Mouse (Mus musculus) heart, postnatal 36 days (tissue): Measurements from ENCODE around the gene Sh2b1. TPM values are rescaled to one million over a fixed set of nuclear protein-coding genes. Genes with fewer than 3 reads are reported as not detected.

ENCODE experiments used
- DNase-seq, 2 experiments: peaks; one replicate each; pipeline ENCODE4 v3.0.0; 2021 to 2022
- intact Hi-C: fragments of 180-260 bp; cut with DNase I; formaldehyde crosslinking; loops from one replicate; pipeline ENCODE4 v1.15.1; 2025
- total RNA-seq, 2 experiments: library from RNA; stranded (reverse); gene quantifications; 2 replicates each; pipeline ENCODE4 v1.2.3; 2021

The Sh2b1 gene
- total RNA-seq, 2 experiments from 2014 or later: 40.0 to 42.2 TPM

DNA sequence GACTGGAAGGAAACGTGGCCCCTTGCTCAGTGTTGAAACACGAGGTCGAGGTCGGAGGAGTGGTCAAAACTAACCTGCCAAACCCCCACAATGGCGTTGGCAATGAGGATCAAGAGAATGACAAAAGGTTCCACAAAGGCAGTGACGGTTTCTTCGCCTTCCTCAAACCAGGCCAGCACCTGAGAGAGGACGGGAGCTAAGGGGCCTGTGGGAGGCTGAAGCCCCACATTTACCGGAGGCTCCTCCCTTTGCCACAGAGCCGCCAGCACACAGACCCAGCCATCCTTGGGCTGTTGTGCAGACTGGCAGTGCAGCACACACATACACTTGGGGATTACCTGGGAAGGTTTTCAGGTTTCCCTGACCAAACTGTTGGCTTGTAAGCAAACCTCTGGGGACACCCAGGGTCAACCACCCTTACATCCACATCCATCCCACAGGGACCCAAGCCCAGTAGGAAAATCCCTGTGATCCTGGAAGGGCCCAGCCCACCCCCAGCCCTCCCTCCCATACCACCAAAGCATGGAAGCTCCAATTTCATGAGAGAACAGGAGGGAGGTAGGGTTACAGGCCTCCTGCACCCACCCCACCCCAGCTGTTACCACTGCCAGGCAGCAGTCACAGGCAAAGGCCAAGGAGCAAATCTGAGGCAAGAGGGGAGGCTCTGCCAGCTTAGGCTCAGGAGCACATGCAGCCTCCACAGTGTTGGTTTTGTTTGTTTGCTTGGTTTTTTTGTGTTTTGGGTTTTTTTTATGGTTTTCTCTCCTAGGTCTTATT lies 14.4 kb downstream of the Sh2b1 start:
- intact Hi-C loops: no loop called here
- no peak for DNase-seq

DNA sequence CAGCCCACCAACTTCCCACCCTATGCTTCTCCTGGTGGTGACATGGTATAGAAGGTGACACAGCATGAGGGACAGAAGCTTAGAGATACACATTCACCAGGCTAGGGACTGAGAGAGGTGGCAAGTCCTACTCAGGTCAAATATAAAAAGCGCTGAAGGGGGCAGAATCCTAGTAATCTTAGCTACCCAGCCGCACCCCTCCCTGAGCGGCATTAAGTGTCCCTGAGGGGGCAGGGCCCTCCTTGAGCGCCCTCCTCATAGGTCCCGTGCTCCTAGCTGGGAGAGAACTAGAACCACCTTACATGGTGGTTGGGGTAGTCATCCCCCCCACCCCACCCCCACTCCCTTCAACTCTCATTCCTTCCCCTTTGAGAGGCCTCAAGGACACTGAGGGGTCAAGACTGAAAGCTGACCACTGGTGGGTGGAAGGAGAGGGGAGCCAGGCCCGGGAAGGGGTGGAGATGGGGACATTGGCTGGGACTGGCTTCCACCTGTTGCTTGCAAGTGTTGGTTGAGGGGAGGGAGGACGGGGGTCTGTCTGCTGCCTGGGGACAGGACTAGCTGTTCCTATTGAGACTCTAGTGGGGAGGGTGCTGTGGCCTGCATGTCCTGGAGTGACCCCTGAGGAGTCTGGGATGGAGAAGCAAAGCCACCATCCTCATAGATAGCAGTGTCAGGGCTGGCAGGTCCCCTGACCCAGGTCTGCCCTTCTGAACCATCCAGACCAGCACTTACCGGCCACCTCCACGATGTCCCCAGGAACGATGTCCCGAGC lies 16.2 kb downstream of the Sh2b1 start:
- intact Hi-C loops: no loop called here
- no peak for DNase-seq

DNA sequence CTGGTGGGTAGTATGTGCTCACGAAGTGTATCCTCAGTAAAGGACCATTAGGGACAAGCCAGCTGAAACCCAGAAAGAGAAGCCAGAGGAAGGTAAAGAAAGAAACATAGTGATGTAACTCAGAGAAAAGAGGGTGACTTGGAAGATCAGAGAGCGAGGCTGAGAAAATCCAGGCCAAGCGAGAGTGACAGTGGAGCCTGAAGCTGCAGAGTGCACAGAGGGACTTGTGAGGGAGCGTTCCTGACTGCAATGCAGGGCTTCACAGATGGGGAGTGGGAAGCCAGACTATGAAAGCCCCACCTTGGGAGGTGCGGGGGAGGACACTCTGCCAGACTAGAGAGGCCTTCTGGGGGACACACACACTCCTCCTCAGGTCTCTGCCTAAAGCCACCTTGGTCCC lies 17.0 kb downstream of the Sh2b1 start:
- intact Hi-C loops: no loop called here
- no peak for DNase-seq

DNA sequence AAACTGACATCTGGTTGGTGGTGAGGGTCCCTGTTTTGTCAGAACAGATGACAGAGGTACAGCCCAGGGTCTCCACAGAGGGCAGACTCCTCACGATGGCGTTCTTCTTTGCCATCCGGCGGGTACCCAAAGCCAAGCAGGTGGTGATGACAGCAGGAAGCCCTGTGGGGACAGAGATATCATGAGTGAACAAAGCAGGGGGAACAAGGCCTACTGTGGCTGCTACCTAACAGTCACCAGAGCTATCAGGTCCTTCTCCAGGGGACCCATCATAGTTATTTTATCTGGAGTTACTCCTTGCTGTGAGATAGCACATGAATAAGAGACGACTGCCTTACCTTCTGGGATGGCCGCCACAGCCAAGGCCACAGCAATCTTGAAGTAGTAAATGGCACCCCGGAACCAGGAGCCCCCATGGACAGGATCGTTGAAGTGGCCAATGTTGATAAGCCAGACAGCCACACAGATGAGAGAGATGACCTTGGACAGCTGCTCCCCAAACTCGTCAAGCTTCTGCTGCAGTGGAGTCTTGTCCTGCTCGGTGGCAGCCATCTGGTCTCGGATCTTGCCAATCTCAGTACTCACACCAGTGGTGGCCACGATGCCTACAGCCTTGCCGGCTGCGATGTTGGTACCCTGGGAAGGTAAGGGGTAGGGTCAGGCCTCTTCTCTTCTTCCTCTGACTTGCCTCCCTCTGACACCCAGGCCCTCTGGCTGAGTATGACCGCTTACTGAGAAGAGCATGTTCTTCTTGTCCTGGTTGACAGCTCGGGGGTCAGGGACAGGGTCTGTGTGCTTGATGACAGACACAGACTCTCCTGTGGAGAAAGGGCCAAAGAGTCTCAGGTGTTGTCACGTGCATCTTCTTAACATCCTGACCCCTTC lies 18.6 kb downstream of the Sh2b1 start:
- no peak for DNase-seq
- intact Hi-C loops: no loop called here

DNA sequence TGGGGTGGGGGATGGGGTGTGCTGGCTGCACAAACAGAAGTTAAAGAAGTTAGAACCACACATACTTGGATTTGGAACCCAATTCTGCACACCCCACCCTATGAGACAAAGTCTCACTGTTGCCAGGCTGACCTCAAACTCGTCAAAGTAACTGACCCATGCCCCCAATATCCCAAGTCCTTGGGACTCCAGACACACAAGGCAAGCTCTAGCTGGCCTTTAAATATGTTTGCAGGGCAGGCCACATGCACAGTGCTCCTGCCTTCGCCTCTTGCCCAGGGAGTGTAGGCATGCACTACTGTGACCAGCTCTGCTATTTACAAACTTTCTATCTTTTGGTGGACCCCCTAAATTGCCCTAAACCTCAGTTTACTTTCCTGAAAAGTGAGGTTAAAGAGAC lies 20.0 kb downstream of the Sh2b1 start:
- intact Hi-C loops: no loop called here
- no peak for DNase-seq

DNA sequence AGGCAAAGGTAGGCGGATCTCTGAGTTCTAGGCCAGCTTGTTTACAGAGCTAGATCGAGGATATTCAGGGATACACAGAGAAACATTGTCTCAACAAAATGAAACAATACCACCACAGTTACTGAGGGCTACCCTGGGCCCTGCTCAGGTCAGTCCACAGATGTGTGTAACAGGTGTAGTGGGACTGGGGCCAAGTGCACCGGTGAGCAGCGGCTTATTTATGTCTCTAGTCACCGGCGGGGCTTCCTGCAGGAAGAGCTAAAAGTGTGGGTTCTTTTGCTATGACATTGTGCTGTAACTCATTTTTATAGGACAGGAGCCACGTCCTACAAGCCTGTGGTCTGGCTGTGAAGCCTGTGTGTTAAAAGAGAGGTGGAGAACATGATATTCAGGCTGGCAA lies 21.4 kb downstream of the Sh2b1 start:
- no peak for DNase-seq
- intact Hi-C loops: no loop called here

DNA sequence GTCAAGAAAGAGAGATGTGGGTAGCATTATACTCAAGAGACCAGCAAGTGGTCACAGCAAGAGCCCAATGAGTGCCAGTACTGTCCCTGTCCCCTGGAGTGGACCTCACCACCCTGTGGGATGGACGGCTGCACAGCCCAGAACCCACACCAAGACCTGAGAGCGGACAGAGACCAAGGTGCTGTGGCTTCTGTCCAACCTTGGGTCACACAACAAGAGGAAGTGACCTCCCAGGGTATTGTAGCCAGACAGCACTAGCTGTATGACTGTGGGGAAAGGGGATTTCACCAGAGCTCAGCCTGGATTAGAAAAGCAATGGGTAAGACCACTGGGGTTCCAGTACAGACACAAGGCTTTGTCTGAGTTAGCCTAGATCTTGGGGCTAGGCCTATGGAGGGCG lies 23.0 kb downstream of the Sh2b1 start:
- intact Hi-C loops: no loop called here
- DNase-seq: no peak

DNA sequence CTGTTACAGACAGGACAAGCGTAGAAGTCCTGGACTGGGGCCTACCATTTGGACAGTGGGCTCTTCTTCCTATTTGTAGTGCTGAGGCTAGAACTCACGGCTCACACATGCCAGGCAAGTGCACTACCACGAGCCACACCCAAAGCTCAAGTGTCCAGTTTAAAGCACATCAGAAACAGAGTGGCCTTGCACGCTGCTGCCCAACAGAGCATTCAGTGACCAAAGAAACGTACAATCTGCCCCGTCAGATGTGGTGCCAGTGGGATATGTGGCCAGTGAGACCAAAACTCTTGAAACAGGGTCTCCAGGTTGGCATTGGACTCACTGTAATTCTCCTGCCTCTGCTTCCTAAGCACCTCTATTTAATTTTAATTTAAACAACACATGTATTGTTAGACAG lies 24.6 kb downstream of the Sh2b1 start:
- no peak for DNase-seq
- intact Hi-C loops: no loop called here

DNA sequence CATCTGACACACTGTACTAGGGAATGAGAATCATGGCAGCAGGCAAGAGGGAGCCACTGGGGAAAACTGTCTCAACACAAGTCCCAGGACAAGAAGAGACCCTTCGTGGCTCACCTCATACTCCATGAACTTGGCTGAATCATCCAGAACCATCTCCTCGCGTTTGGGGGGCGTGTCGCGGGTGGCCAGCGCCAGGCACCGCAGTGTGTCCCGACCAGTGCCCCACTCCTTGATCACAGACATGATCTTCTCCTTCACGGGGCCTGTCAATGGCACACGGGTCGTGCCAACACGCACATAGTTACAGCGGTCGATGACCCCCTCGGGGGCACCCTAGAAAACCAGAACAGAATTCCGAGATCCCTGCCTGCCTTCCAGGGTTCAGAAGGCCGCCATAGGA lies 25.2 kb downstream of the Sh2b1 start:
- intact Hi-C loops: no loop called here

DNA sequence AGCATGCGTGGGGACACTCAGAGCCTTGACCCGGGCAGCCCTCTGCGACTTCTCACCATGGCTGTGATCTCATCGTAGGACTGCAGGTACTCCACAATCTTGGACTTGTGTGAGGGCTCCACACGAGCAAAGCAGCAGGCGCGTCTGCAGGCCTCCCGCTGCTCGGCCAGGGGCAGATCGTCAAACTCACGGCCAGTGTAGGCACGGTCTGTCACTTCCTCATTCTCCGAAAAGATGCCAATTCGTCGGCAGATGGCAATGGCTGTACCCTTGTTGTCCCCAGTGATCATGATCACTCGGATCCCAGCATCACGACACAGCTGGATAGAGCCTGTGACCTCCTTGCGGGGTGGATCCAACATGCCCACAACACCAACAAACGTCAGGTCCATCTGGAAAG lies 26.7 kb downstream of the Sh2b1 start:
- DNase-seq: no peak
- intact Hi-C loops: no loop called here

More for the DNA sequence above, 25.2 kb downstream of the Sh2b1 start:
- no peak for DNase-seq

DNA sequence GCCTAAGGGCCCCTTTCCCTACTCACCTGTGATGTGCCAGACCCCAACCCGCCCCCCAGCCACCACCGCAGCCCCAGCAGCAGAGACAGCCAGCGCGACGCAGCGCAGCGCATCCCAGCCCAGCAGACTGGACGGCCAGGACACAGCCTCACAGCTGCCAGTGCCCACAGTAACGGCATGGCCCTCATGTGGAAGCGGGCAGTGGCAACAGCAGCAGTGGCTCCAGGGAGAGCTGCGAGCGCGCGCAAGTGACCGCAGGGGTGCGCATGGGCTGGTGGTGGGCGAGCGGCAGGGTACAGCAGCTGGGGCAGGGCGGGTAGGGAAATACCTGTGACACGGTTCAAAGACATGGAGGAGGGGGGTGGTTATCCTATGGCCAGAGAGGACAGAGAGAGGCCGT lies 29.0 kb downstream of the Sh2b1 start:
- no peak for DNase-seq
- intact Hi-C loops: no loop called here

DNA sequence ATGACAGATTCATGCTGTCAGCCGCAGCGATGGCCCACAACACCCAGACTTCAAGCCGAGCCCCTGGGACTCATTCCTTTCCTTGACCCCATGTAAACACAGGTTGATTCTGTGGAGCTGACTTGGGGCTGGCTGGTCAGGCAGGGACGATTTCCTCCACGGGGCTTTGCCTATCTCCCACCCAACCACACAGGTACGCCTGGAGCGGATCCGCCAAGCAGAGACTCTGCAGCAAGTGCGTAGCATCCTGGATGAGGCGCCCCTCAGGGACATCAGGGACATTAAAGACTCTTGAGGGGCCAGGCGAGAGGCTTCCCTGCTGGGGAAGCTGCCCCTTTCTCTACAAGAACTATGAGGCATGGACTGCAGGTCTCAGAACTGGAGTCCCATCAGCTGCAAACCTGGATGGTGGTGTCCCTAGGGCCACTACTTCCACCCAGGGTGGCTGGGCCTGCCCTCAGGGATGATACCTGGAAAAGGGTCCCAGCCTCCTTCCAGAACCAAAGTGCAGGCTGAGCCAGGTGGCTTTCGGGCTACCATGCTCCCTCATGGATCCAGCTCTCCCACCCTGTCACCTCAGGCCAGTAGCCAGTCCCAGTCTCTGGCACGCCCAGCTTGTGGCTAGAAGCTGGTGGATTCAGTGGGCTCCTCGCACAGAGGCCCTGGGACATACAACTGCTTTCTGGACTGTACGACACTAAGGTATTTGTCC lies 30.0 kb downstream of the Sh2b1 start:
- no peak for DNase-seq

DNA sequence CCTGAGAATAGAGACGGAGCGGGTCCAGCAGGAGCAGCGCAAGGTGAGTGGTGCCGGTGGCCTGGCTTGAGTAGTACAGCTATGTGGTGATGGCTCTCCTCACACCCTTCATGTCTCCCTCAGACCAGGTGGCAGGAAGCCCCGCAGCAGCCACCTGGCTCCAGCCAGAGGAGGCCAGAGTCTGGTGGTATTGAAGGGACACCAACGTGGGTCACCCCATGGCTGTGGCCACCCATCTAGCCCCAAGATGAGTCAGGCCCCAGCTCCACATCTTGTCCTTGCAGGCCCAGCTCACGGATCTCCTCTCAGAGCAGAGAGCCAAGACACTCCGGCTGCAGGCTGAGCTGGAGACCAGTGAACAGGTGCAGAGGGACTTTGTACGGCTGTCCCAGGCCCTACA lies 30.7 kb downstream of the Sh2b1 start:
- no peak for DNase-seq
- intact Hi-C loops: no loop called here

More for the DNA sequence above, 30.0 kb downstream of the Sh2b1 start:
- intact Hi-C loops: no loop called here

DNA sequence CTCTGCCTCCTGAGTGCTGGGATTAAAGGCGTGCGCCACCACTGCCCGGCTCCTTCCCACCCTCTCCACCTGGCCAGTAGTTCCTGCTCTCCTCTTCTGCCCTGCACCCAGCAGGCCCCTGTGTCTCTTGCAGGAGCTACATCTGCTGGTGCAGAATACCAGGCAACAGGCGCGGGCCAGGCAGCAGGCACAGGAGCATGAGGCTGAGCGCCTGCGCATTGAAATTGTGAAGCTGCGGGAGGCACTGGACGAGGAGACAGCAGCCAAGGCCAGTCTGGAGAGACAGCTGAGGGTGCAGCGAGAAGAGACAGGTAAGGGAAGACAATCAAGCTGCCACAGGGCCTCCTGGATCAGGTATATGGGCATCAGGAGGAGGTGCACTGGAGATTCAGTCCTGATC lies 31.2 kb downstream of the Sh2b1 start:
- DNase-seq: no peak
- intact Hi-C loops: no loop called here

DNA sequence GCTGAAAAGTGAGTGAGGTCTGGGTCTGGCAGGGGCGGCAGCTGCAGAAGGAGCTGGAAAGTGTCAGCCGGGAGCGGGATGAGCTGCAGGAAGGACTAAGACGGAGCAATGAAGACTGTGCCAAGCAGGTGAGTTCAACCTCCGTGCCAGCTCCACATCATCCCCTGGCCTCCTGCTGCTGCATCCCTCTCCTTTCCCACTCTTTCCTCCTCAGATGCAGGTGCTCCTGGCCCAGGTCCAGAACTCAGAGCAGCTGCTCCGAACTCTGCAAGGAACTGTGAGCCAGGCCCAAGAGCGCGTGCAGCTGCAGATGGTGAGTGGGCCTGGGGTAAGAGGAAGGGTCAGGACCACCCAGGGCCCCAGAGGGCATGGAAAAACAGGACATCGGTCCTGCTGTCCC lies 35.1 kb downstream of the Sh2b1 start:
- intact Hi-C loops: no loop called here
- no peak for DNase-seq

DNA sequence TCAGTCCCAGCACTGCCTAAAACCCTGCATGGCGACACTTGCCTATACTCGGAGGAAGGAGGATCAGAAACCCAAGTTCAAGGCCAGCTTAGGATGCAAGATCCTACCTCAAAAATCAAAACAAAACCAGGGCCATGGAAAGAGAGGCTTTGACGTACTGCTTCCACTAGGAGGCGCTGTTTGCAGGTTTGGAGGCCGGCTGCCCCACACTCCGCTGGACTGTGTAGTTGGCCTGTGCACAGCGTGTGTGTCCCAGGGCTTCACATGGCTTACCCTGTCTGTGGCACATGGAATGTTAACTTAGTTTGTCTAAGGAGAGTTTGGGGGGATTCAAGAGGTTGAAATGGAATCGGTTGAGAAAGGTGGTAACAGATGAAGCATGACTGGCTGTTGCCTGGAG lies 38.4 kb downstream of the Sh2b1 start:
- intact Hi-C loops: loop anchor here (2.0 kb wide), 1 partner anchor 30 kb away; no protein-coding TSS in a partner anchor
- DNase-seq: peak; percentile 62 to 73

DNA sequence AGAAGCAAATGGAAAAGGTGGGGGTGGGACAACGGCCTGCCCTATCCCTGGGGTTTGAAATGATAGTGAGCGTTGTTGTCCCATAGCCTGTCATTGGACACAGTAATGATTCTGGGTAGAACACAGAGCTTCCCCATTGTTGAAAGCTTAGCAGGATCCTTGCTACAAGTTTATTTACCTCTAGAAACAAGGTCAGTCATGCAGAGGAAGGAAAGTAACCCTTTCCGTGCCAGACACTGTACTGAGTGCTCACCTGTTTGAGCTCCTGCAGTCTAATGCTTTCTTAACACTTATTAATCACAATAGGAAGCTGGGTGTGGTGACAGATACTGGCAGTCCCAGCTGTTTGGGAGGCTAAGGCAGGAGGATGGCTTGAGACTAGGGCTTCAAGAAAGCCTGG lies 39.4 kb downstream of the Sh2b1 start:
- intact Hi-C loops: loop anchor here (2.0 kb wide), 1 partner anchor 31 kb away; no protein-coding TSS in a partner anchor

DNA sequence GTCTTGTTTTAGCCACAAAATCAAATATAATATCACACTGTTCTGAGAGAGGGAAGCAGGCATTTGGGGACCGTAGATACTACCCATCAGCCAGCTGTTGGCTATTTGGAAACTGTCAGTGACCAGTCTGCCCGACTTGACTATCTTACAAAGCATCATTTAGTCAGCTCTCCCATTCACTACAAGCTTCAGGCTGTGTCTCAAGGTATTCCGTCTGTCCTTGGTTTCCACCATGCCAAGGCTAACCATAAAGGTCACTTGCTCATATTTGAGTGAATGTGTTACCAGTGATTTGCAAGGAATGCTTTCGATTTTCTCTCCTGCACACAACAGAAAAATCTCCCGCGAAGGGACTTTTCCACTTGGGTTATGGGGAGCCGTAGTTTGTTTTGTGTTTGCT lies 40.5 kb downstream of the Sh2b1 start:
- intact Hi-C loops: no loop called here
- DNase-seq: no peak

More for the DNA sequence above, 39.4 kb downstream of the Sh2b1 start:
- no peak for DNase-seq

DNA sequence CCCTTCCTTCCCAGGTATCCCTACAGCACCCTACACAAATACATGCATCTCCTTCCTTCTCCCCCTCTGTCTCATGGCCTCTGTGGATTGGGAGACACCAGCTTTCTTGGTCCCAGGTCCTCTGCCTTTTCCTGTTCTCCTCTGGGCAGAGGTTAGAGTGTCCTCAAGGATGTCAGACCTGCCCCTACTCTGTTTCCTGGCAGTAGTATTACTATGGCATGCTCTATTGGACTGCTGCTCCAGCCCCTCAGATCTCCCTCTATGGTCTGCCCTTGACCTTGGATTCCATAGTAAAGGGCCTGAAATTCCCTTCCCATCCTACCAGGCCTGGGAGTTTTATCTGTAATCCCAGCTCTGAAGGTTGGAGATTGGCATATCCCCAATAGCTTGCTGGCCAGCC lies 45.1 kb downstream of the Sh2b1 start:
- intact Hi-C loops: no loop called here
- DNase-seq: no peak

DNA sequence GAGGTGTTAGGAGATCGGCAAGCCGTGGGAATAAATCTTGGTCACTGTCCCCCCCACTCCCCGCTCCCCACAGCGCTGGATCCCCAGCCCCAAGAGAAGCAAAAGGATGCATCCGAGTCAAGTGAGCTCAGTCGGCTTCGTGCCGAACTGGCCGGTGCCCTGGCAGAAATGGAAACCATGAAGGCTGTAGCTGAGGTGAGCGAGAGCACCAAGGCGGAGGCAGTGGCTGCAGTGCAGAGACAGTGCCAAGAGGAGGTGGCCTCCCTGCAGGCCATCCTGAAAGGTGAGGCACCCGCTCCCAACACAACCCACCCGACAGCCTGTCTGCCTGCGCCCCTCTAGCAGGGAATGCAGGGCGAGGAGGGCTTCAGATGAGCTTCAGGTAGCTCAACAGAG lies 45.7 kb downstream of the Sh2b1 start:
- DNase-seq: no peak

More for the DNA sequence above, 45.7 kb downstream of the Sh2b1 start:
- intact Hi-C loops: loop anchor here (2.0 kb wide), 2 partner anchors 31 to 45 kb away; partner anchors contain the start of gene Sh2b1
